Mouse (Mus musculus) thymus, postnatal 10 days (tissue): ENCODE results near the gene Pcp4l1.
"Not testable (repeated sequence)": the region's sequence is repeated elsewhere in the genome, so short reads cannot be mapped to it uniquely, and the experiment has no call there.

Source experiments
- DNase-seq, 2 experiments: peaks; one replicate each; pipeline ENCODE4 v3.0.0; 2021; ENCODE audit warnings: low spot score in 2 of 2

Gene Pcp4l1

GRCm38 (mm10) chr1:171195887-171196397, at the start of gene Pcp4l1:
Gene Pcp4l1 (minus strand): TSS chr1:171196268.
- no peak for DNase-seq

DNA sequence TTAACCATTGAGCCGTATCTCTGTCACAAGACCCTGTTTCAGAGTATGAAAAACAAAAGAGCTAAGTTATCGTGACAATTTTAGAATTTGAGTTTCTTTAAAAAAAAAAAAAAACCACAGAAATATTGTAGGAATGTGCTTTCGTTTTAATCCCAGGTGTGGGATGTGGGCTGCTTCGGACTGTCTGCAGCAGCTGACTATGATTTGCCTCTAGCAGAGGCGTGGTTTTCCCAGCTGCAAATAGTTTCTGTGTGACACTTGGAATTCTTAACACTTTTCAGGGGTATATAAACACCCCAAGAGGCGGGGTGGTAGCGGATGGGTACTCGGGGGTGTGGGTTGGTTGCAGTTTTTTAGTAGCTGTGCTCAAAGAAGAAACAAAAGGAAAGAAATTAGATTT, 49.3 kb upstream of the Pcp4l1 start:
- DNase-seq = no peak

GRCm38 (mm10) chr1:171241952-171242351, 45.9 kb upstream of the Pcp4l1 start:
- DNase-seq = not testable (repeated sequence)

DNA sequence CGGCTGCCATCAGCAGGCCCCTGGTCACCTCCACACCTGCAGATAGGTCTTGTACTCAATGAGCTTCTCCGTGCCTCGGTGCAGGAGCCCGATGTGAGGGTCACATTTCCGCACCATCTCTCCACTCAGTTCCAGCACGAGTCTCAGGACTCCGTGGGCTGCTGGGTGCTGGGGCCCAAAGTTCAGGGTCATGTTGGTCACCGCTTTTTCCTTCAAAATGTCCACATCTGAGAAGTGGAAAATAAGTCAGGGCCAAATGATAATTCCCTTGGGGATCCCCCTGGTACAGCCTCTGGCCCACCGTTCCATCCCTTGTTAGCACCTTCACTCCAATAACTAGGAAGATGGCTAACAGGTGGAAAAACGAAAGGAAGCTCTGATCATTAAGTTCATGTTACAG, 44.8 kb upstream of the Pcp4l1 start:
- DNase-seq = no peak

GRCm38 (mm10) chr1:171239992-171240744, 44.1 kb upstream of the Pcp4l1 start:
- no peak for DNase-seq

GRCm38 (mm10) chr1:171238463-171238862, 42.4 kb upstream of the Pcp4l1 start:
- DNase-seq = peak in 1 of 2 experiments; percentile 47

GRCm38 (mm10) chr1:171237438-171237837, 41.4 kb upstream of the Pcp4l1 start:
- no peak for DNase-seq

DNA sequence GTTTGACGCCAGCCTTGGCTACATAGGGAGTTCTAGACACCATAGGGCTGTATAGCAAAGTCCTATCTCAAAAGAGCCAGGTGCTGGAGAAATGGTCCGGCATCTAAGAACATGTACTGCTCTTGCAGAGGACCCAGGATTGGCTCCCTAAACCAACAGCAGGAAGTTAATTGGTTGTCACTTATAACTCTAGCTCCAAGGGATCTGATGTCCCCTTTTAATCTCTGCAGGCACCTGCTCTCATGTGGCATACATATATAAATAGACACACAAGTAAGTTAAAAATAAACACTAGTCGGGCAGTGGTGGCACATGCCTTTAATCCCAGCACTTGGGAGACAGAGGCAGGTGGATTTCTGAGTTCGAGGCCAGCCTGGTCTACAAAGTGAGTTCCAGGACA, 39.7 kb upstream of the Pcp4l1 start:
- DNase-seq = no peak

GRCm38 (mm10) chr1:171234538-171234937, 38.5 kb upstream of the Pcp4l1 start:
- DNase-seq = no peak

DNA sequence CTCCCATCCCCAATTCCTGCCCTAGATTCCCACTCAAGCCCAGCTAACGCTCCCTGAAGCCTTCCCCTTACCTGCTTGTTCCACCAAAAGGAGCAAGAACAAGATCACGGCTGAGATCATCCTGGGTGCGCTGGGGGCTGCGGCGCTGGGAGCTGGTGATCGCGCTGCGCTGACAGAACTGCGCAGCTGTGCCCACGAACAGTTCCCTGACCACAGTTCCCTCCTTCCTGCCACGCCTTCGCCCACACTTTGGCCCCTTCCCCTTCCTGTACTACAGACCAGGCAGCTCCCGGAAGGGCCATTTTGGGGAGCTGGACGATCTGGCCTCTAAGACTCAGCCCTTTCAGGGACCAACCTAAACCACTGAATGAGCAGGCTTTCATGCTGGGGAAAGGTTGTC, 38.1 kb upstream of the Pcp4l1 start, which contains the start of gene Fcer1g:
Gene Fcer1g (minus strand): TSS at position 240 of the 400 bp plus-strand sequence.
- no peak for DNase-seq

GRCm38 (mm10) chr1:171232800-171233730, 37.0 kb upstream of the Pcp4l1 start:
- DNase-seq = no peak

GRCm38 (mm10) chr1:171232348-171232747, 36.3 kb upstream of the Pcp4l1 start:
- DNase-seq = no peak

DNA sequence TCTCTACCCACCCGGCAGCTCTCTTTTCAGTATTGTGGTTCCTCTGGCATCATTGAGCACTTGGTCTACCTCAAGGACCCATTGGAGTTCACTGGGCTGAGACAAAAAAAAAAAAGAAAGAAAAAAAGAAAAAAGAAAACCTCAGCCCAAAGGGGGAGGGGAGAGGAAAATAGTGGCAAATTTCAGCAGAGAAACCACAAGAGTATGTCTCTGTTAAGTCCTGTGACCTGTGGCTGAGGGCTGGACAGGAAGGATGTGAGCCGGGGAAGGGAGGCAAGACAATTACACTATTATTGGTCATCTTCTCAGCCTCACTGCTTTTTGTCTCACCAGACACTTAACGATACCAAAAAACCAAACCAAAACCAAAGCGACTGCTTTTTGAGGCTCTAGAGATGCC, 35.8 kb upstream of the Pcp4l1 start:
- DNase-seq = no peak

GRCm38 (mm10) chr1:171230215-171230614, 34.1 kb upstream of the Pcp4l1 start:
- no peak for DNase-seq

DNA sequence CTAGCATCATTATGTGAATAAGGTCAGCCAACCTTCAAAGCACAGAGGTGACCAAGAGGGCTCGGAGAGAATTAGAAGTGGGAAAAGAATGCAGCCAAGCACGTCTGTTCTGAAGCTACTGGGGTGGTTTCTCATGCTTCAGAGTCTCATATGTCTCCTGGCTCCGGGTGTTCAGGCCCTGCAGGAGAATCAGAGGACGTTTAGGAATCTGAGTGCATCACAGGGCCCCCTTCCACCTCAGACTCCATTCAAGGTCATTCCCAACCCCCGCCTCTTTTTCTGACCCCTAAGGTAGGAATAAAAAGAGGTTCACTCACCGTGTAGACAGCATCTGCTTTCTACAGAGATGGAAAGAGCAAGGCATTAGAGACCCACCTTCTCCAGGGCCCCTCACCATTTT, 33.7 kb upstream of the Pcp4l1 start:
- DNase-seq = no peak

DNA sequence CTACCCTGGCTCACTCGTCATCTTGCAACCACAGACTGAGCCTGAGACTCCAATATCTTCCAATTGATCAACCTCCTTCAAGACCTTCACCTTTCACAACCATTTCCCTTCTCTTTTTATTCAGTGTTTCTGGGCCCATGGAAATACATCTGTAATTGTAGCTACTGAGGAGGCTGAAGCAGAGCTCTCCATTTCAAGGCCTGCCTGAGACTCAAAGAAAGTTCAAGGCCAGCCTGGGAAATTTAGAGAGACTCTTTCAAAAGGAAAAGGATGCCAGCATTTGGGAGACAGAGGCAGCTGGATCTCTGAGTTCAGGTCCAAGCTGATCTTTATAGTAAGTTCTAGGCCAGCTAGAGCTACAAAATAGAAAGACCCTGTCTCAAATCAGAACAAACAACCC, 31.8 kb upstream of the Pcp4l1 start:
- DNase-seq = no peak

GRCm38 (mm10) chr1:171226780-171227179, 30.7 kb upstream of the Pcp4l1 start:
- no peak for DNase-seq

DNA sequence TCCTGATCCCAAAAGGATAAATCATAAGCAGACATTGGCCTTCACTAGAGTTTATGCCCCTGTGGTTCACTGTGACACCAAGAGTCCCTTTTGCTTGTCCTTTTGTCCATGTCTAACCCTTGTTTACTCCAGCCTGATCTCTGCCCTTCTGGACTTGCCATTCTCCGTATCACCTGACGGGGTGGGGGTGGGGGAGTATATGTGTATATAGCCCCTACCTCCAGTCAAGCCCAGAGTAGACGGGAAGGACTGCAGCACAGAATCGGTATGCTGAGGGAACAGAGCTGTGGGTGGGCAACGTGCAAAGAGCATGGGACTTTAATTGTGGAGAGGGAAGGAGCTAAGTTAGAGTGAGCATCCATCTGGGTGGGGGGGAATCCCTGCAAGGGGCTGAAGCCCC, 28.8 kb upstream of the Pcp4l1 start, which contains the start of gene Apoa2:
Gene Apoa2 (plus strand): TSS at position 198 of the 400 bp plus-strand sequence.
- no peak for DNase-seq

GRCm38 (mm10) chr1:171223796-171224195, 27.7 kb upstream of the Pcp4l1 start:
- no peak for DNase-seq

DNA sequence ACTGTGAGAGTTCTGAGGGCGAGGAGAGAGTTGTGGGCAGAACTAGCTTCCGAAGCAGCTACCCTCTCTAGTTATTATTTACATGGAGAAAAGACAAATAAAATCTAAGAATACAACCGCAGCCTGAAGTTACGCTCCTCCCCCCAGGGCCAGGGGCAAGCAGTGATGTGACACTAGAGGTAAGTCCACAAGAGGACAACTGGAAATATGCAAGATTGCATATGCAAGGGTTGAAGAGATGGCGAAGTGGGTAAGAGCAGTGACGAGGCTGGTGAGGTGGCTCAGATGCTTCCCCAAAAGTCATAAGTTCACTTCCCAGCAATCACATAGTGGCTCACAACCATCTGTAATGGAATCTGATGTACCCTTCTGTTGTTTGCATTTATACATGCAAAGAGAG, 27.1 kb upstream of the Pcp4l1 start:
- DNase-seq = no peak

GRCm38 (mm10) chr1:171222238-171223155, 26.4 kb upstream of the Pcp4l1 start, which contains the start of gene Tomm40l:
Gene Tomm40l (minus strand): TSS chr1:171222514.
- DNase-seq = peak; percentile 81 to 90
